ENCODE assay signal across 8 mouse cellular contexts in genomic region chr15:4026231-4026773, GRCm38 (mm10). TPM values are rescaled to one million over a fixed set of nuclear protein-coding genes. Genes with fewer than 3 reads are reported as not detected.
A peak's percentile ranks its signal among the peaks of the same experiment; 100 is the strongest.
DNase-seq lines count a peak whose midpoint lies in the region; TF ChIP-seq lines count a peak whose summit lies in the region.

Gene Oxct1 (plus strand): TSS chr15:4026383.

- TF ChIP-seq POLR2A in cortical plate, adult 2 months (IDR thresholded peaks at IDR 0.05; ENCODE audit: extremely low read depth, insufficient read depth, low read length) = peak; percentile 69; the same call in 1 of the 2 replicates

- H3K4me3 ChIP-seq in cortical plate, adult 2 months (ENCODE audit: insufficient read depth, low read length) = peak within 1 kb of the TSS; percentile 91
- peak within 1 kb of the TSS; percentile 97 for H3K4me3 ChIP-seq in megakaryocyte, embryonic 14.5 days (replicated peaks)

- peaks cover 5% of the 10 kb centered on the region; the same call in 1 of the 2 replicates for H3K4me1 ChIP-seq in cortical plate, adult 2 months (ENCODE audit: control insufficient read depth, insufficient read depth, low read length)
- H3K4me1 ChIP-seq in megakaryocyte, embryonic 14.5 days = peaks cover 45% of the 10 kb centered on the region

- peak within 1 kb of the TSS; percentile 98 for H3K27ac ChIP-seq in cortical plate, adult 2 months (ENCODE audit: insufficient read depth, low read length)

- peak; percentile 12; the same call in 1 of the 2 replicates for TF ChIP-seq CTCF in cortical plate, adult 2 months (IDR thresholded peaks at IDR 0.05; ENCODE audit: extremely low read depth, insufficient read depth, low read length)

- peak; percentile 84 for DNase-seq in adipocyte (ENCODE audit: low spot score)
- peak; percentile 78 to 87 for DNase-seq in gastrocnemius, adult 8-10 months (ENCODE audit: low spot score in 2 of 2)
- peak; percentile 46 for DNase-seq in hindlimb bud, embryonic 11.5 days (ENCODE audit: extremely low spot score, low read depth, low spot score)
- DNase-seq in left cerebral cortex, adult 8-10 months (ENCODE audit: low spot score in 2 of 2) = peak; percentile 82 to 94
- peak; percentile 96 for DNase-seq in right cerebral cortex, postnatal 25 days
- DNase-seq in urinary bladder, postnatal 4 days (ENCODE audit: low spot score in 2 of 2) = peak; percentile 83 to 86

- no peaks in the 10 kb centered on the region for H3K36me3 ChIP-seq in megakaryocyte, embryonic 14.5 days (replicated peaks; ENCODE audit: low read length)

- H3K9me3 ChIP-seq in megakaryocyte, embryonic 14.5 days = no peaks in the 10 kb centered on the region

- no peaks in the 10 kb centered on the region for H3K27me3 ChIP-seq in megakaryocyte, embryonic 14.5 days (replicated peaks)

RNA-seq across cellular contexts. Expression of gene Oxct1, which starts in this region (rescaled TPM):
- polyA plus RNA-seq in cortical plate, adult 2 months (2012; rRNA removed) = 178 and 181 TPM in 2 replicates
- total RNA-seq in gastrocnemius, adult 8-10 months (2022) = 100 to 1,000 TPM; 233 to 311 (median 280) TPM
- total RNA-seq in left cerebral cortex, adult 8-10 months (2022) = 100 to 1,000 TPM; 282 to 322 (median 293) TPM
- 2.0 and 15.4 TPM in 2 replicates for polyA plus RNA-seq in megakaryocyte, embryonic 14.5 days (2012; ENCODE audit: insufficient read depth, low replicate concordance)

Comparison
In these comparisons a context has a peak if more than half of its experiments do, and no peak if none do; other contexts are left out.
1. Peak in every context shown above with its lines: DNase-seq, H3K4me3 ChIP-seq and H3K27ac ChIP-seq.
2. RNA of gene Oxct1 (polyA plus RNA-seq): 178 to 181 TPM in cortical plate, adult 2 months; 2.0 to 15.4 TPM in megakaryocyte, embryonic 14.5 days; every median in the first group is over 10 times any median in the second.
3. DNase-seq: peak in every context shown above with its lines; median percentile 96 in right cerebral cortex, postnatal 25 days; 88 in left cerebral cortex, adult 8-10 months; 84 in urinary bladder, postnatal 4 days; 84 in adipocyte; 82 in gastrocnemius, adult 8-10 months; 46 in hindlimb bud, embryonic 11.5 days.